ENCODE assay signal across 8 mouse cellular contexts in genomic region chr4:133872812-133873300, GRCm38 (mm10). TPM values are rescaled to one million over a fixed set of nuclear protein-coding genes. Genes with fewer than 3 reads are reported as not detected.
DNase-seq lines count a peak whose midpoint lies in the region; ATAC-seq and TF ChIP-seq lines count a peak whose summit lies in the region.

No protein-coding gene starts in this region.

- H3K9ac ChIP-seq in intestine, embryonic 15.5 days, result 0 out of 2 replicates have a peak overlapping the region, but pooled peaks have one; percentile 8
- H3K9ac ChIP-seq in intestine, postnatal 0 days (ENCODE audit: low read depth, low read length), result no peak overlapping the region
- no peak overlapping the region for H3K9ac ChIP-seq in heart, embryonic 13.5 days
- H3K9ac ChIP-seq in lung, embryonic 16.5 days (ENCODE audit: low read length), result no peak overlapping the region
- no peak overlapping the region for H3K9ac ChIP-seq in stomach, embryonic 15.5 days

- 74% methylated on average over 15 of the region's 15 CpGs for WGBS in intestine, embryonic 15.5 days
- 71% methylated on average over 15 of the region's 15 CpGs for WGBS in intestine, postnatal 0 days
- 55% methylated on average over 15 of the region's 15 CpGs for WGBS in heart, embryonic 13.5 days
- whole genome bisulfite sequencing in lung, embryonic 16.5 days, result 61% methylated on average over 15 of the region's 15 CpGs
- 70% methylated on average over 15 of the region's 15 CpGs for WGBS in stomach, embryonic 15.5 days

- DNase-seq in R1 (ENCODE audit: low read depth, low spot score), result peak; percentile 69
- no peak for DNase-seq in left cerebral cortex, adult 11 months (ENCODE audit: low spot score)
- no peak for DNase-seq in retina, postnatal 1 day

- H3K9me3 ChIP-seq in intestine, embryonic 15.5 days, result no peaks in the 10 kb centered on the region
- no peaks in the 10 kb centered on the region for H3K9me3 ChIP-seq in intestine, postnatal 0 days (ENCODE audit: control insufficient read depth)
- no peaks in the 10 kb centered on the region for H3K9me3 ChIP-seq in heart, embryonic 13.5 days
- H3K9me3 ChIP-seq in lung, embryonic 16.5 days (ENCODE audit: control insufficient read depth, low read length), result no peaks in the 10 kb centered on the region
- no peaks in the 10 kb centered on the region for H3K9me3 ChIP-seq in stomach, embryonic 15.5 days

- H3K27me3 ChIP-seq in intestine, embryonic 15.5 days (replicated peaks), result no peaks in the 10 kb centered on the region
- no peaks in the 10 kb centered on the region for H3K27me3 ChIP-seq in intestine, postnatal 0 days (replicated peaks; ENCODE audit: control insufficient read depth, insufficient read depth, low read length)
- no peaks in the 10 kb centered on the region for H3K27me3 ChIP-seq in heart, embryonic 13.5 days (replicated peaks)
- no peaks in the 10 kb centered on the region for H3K27me3 ChIP-seq in lung, embryonic 16.5 days (ENCODE audit: control insufficient read depth, insufficient read depth, low read depth, low read length)
- H3K27me3 ChIP-seq in stomach, embryonic 15.5 days (replicated peaks), result no peaks in the 10 kb centered on the region

- peak; percentile 62 for ATAC-seq in intestine, embryonic 15.5 days
- ATAC-seq in intestine, postnatal 0 days, result no peak
- ATAC-seq in heart, embryonic 13.5 days (ENCODE audit: extremely low read depth, insufficient number of reproducible peaks, low FRiP score, low TSS enrichment), result no peak
- peak; percentile 37; the same call in 1 of the 2 replicates for ATAC-seq in lung, embryonic 16.5 days (ENCODE audit: low read depth)
- peak; percentile 85 for ATAC-seq in stomach, embryonic 15.5 days (ENCODE audit: insufficient read depth, low FRiP score, low read depth)

- no peak for TF ChIP-seq CTCF in intestine, postnatal 0 days (IDR thresholded peaks at IDR 0.05; ENCODE audit: low read depth)

- 0 out of 2 replicates have a peak overlapping the region, but pooled peaks have one; percentile 7 for H3K4me3 ChIP-seq in intestine, embryonic 15.5 days (replicated peaks)
- no peak overlapping the region for H3K4me3 ChIP-seq in intestine, postnatal 0 days (ENCODE audit: low read depth, low read length)
- peak overlapping the region; percentile 24; the same call in 1 of the 2 replicates for H3K4me3 ChIP-seq in heart, embryonic 13.5 days
- peak overlapping the region; percentile 12; the same call in 1 of the 2 replicates for H3K4me3 ChIP-seq in lung, embryonic 16.5 days (ENCODE audit: low read length)
- H3K4me3 ChIP-seq in stomach, embryonic 15.5 days (replicated peaks), result peak overlapping the region; percentile 25

- H3K4me2 ChIP-seq in intestine, embryonic 15.5 days (replicated peaks), result no peak overlapping the region
- H3K4me2 ChIP-seq in intestine, postnatal 0 days (replicated peaks; ENCODE audit: low read depth), result no peak overlapping the region
- H3K4me2 ChIP-seq in heart, embryonic 13.5 days, result peak overlapping the region; percentile 9; the same call in 1 of the 2 replicates
- no peak overlapping the region for H3K4me2 ChIP-seq in lung, embryonic 16.5 days (ENCODE audit: low read depth, low read length)
- peak overlapping the region; percentile 25; the same call in 1 of the 2 replicates for H3K4me2 ChIP-seq in stomach, embryonic 15.5 days

- peaks cover 24% of the 10 kb centered on the region for H3K4me1 ChIP-seq in intestine, embryonic 15.5 days (replicated peaks)
- H3K4me1 ChIP-seq in intestine, postnatal 0 days (replicated peaks; ENCODE audit: control insufficient read depth, insufficient read depth, low read length), result 0 out of 2 replicates have a peak, but pooled peaks cover 2% of the 10 kb centered on the region
- peaks cover 44% of the 10 kb centered on the region for H3K4me1 ChIP-seq in heart, embryonic 13.5 days
- no peaks in the 10 kb centered on the region; the same call in 1 of the 2 replicates for H3K4me1 ChIP-seq in lung, embryonic 16.5 days (replicated peaks; ENCODE audit: control insufficient read depth, insufficient read depth, low read length)
- peaks cover 4% of the 10 kb centered on the region; the same call in 1 of the 2 replicates for H3K4me1 ChIP-seq in stomach, embryonic 15.5 days

- H3K27ac ChIP-seq in intestine, embryonic 15.5 days, result no peak overlapping the region
- H3K27ac ChIP-seq in intestine, postnatal 0 days (ENCODE audit: low read depth, low read length), result no peak overlapping the region
- H3K27ac ChIP-seq in heart, embryonic 13.5 days (replicated peaks), result no peak overlapping the region
- H3K27ac ChIP-seq in lung, embryonic 16.5 days (ENCODE audit: low read length), result no peak overlapping the region
- H3K27ac ChIP-seq in stomach, embryonic 15.5 days, result 0 out of 2 replicates have a peak overlapping the region, but pooled peaks have one; percentile 4

- peaks cover 11% of the 10 kb centered on the region; the same call in 1 of the 2 replicates for H3K36me3 ChIP-seq in intestine, embryonic 15.5 days
- peaks cover 59% of the 10 kb centered on the region for H3K36me3 ChIP-seq in intestine, postnatal 0 days (ENCODE audit: control insufficient read depth, insufficient read depth)
- peaks cover 12% of the 10 kb centered on the region for H3K36me3 ChIP-seq in heart, embryonic 13.5 days
- no peaks in the 10 kb centered on the region for H3K36me3 ChIP-seq in lung, embryonic 16.5 days (ENCODE audit: control insufficient read depth, insufficient read depth, low read length)
- 0 out of 2 replicates have a peak, but pooled peaks cover 9% of the 10 kb centered on the region for H3K36me3 ChIP-seq in stomach, embryonic 15.5 days

RNA-seq across cellular contexts. Expression of gene Rps6ka1, which starts 14.7 kb away (rescaled TPM):
- 124 and 133 TPM in 2 replicates for polyA plus RNA-seq in intestine, embryonic 15.5 days (2015; fragmentation: Nextera tagmentation; extraction: Ambion mirVana)
- polyA plus RNA-seq in intestine, postnatal 0 days (2015; fragmentation: Nextera tagmentation; extraction: Ambion mirVana), result 86.2 and 88.8 TPM in 2 replicates
- 18.3 and 18.9 TPM in 2 replicates for polyA plus RNA-seq in heart, embryonic 13.5 days (2015; fragmentation: Nextera tagmentation; extraction: Ambion mirVana)
- 46.1 and 46.2 TPM in 2 replicates for polyA plus RNA-seq in lung, embryonic 16.5 days (2015; fragmentation: Nextera tagmentation; extraction: Ambion mirVana)
- 73.4 and 76.4 TPM in 2 replicates for polyA plus RNA-seq in stomach, embryonic 15.5 days (2015; fragmentation: Nextera tagmentation; extraction: Ambion mirVana)

Comparison
In these comparisons a context has a peak if more than half of its experiments do, and no peak if none do; other contexts are left out.
1. ATAC-seq: peak in intestine, embryonic 15.5 days (single experiment), lung, embryonic 16.5 days (single experiment) and stomach, embryonic 15.5 days (single experiment); none in intestine, postnatal 0 days (single experiment) and heart, embryonic 13.5 days (single experiment).
2. H3K4me2 ChIP-seq: peak in heart, embryonic 13.5 days (single experiment) and stomach, embryonic 15.5 days (single experiment); none in intestine, embryonic 15.5 days (single experiment), intestine, postnatal 0 days (single experiment) and lung, embryonic 16.5 days (single experiment).